Mouse (Mus musculus) adrenal gland (tissue): ENCODE measurements at regions not wholly inside any gene's neighbourhood (a gene's known extent, or its start where the extent isn't known, plus 50 kb on each side); places are given as distances from the start of the nearest gene placed in this dataset.

ENCODE experiments used
- intact Hi-C: fragments of 180-260 bp; cut with DNase I; formaldehyde crosslinking; loops from one replicate; pipeline ENCODE4 v1.15.1; 2025

DNA sequence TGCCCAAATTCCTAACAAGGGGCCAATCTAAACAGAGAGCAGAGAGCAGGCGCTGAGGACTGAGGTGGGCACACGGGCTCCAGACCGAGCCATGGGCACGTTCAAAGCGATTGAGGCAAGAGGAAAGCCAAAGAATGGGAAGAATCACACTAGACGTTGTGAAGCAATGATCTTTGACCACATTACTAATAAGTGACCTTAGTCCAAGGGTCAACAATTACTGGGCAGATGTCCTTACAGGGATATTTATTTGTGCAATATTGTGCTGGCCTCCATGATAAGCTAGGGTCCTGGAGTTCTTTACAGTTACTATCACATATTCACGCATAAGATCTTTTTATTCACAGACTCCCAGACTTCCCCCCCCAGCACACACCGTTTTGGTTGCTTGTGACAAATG, 400.9 kb upstream of the Jarid2 start:
- intact Hi-C loops, result no loop called here

DNA sequence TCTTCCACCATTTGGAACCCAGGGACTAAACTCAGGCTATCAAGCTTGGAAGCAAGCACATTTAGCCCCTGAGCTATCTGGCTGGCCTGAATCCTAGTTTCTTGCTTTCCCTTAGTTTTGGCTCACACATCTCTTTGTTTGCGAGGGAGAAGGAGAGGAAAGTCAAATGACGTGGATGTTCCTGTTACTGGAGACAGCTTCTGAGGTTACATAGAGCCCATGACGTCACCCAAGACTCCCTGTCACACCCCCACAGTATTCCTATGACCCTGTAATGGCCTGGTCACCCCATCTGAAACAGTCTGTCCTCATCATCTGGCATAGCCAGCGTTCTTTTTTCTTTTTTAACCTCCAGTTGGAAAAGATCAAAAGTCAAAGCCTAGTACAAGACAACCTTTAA, 400.1 kb upstream of the Jarid2 start:
- intact Hi-C loops, result no loop called here

GRCm38 (mm10) chr13:44329701-44330100, 399.6 kb upstream of the Jarid2 start:
- intact Hi-C loops, result no loop called here

- intact Hi-C loops, result no loop called here
Observed at GRCm38 (mm10) chr13:44332716-44333240, 396.5 kb upstream of the Jarid2 start.

DNA sequence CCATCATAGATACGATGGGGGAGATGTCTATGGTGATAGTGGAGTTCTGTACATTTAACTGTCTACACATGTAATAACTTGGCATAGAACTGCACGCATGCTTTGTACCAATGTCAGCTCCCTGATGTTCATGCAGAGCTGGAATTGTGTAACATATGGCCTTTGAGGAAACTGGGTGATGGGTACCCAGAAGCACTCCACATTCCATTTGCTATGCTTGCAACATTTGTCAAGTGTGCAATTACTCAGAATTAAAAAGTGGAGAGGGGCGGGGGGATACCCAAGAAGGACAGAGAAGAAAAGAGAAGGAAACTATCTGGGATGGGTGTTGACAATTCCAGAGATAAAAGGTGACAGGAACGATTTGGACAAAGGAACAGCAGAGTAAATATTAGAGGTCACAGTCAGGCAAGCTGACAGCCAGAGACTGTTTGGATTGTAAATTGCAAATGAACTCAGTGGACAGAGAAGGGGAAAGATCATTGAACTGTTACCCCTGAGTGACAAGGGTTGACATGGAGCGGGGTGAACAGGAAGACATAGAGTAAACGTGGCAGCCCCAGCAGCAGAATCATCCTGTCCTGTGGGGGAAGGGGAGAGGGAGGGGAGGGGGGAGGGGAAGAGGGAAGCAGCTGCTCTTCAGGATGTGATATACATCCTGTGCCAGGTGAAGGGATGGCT, 390.1 kb upstream of the Jarid2 start:
- intact Hi-C loops, result no loop called here

DNA sequence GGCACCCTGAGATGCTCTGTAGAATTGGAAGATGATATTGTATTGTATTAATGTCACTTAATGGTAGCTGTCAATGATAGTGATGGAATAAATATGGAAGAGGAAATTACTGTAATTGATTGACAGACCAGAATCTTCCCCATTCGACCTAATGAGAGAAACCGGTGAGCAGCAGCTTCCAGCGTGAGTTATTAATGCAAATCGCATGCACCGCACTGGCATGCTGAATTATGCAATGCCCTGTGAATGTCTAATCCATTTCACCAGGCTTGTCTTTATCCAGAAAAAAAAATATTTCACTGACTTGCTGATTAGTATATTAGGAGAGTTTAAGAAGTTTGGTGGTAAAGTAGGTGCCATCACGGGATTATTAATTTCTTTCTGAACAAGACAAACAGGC, 384.2 kb upstream of the Jarid2 start:
- intact Hi-C loops, result no loop called here

DNA sequence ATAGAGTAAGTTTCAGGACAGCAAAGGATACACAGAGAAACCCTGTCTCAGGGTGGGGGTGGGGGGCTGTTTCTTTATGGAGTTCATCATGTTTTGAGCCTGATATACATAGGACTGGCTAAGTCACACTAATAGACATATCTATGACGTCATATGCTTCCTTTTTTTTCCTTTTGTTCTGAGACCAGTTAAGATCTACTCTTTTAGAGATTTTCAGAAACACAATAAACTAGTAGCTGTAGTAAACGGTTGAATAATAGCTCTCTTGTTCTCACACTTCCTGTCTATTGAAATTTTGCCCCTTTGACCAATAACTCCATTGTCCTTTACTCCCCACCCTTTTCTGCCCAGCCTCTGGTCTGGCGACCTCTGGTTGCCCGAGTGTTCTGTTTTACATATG, 382.6 kb upstream of the Jarid2 start:
- intact Hi-C loops, result no loop called here

GRCm38 (mm10) chr13:44347662-44348061, 381.6 kb upstream of the Jarid2 start:
- intact Hi-C loops, result no loop called here

DNA sequence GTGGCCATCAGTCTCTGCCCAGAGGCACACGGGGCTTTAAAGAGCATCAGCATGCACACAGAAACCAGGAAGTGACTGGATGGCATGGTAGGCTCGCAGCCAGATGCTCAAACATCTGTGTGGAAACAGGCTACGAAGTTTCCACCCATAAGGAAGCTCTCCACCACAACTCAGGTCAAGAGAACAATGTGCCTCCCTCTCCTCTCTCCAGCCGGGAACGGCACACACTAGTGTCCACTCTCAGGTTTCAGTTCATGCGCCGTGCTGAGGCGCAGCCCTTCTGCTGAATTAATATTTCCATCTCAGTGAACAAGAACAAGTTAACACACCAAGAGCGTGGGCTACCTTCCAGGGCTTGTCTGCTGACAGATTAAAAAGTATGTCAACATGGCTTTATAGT, 375.4 kb upstream of the Jarid2 start:
- intact Hi-C loops, result loop anchor here (10.0 kb wide), 1 partner anchor 61 kb away; no protein-coding TSS in a partner anchor

DNA sequence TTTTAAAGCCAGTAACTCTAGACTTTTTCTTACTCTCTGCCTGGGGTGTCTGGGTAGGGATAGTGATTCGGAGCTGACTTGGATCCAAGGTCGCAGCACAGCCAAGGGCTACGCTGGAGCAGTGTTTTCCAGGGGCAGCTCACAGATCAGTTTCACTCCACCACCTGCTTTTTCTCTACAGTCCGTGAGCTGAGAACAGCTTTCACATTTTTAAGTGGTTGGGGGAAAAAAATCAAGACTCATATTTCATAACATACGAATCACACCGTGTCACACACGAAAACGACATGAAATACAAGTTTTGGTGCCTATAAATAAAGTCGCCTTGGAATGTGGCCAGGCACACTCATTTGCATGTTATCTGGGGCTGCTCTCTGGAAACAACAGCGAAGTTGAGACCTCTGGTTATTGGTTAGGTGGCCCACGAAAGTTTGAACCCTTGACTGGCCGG, 373.5 kb upstream of the Jarid2 start:
- intact Hi-C loops, result loop anchor here (10.0 kb wide), 1 partner anchor 59 kb away; no protein-coding TSS in a partner anchor

GRCm38 (mm10) chr13:44356981-44357380, 372.3 kb upstream of the Jarid2 start:
- intact Hi-C loops, result loop anchor here (10.0 kb wide), 1 partner anchor 58 kb away; no protein-coding TSS in a partner anchor

DNA sequence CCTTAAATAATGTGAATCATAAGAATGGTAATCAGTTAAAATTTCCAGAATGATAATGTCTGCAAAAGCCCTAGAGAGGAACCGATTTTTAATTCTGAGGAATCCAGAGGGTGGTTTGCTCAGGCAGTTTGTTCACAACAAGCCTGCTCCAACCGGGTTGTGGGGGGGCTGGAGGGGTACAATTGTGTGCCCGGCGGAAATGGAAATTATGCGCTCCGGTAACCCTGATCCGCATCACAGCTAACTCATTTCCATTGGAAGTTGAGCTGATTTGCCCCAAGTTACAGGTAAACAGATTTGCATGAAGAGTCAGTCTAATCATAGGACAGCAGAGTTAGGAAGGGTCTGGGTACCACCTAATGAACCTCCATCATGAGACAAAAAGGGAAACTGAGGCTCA, 369.9 kb upstream of the Jarid2 start:
- intact Hi-C loops, result loop anchor here (10.0 kb wide), 1 partner anchor 55 kb away; no protein-coding TSS in a partner anchor

- intact Hi-C loops, result no loop called here
Observed at GRCm38 (mm10) chr13:44360016-44360415, 369.3 kb upstream of the Jarid2 start.

DNA sequence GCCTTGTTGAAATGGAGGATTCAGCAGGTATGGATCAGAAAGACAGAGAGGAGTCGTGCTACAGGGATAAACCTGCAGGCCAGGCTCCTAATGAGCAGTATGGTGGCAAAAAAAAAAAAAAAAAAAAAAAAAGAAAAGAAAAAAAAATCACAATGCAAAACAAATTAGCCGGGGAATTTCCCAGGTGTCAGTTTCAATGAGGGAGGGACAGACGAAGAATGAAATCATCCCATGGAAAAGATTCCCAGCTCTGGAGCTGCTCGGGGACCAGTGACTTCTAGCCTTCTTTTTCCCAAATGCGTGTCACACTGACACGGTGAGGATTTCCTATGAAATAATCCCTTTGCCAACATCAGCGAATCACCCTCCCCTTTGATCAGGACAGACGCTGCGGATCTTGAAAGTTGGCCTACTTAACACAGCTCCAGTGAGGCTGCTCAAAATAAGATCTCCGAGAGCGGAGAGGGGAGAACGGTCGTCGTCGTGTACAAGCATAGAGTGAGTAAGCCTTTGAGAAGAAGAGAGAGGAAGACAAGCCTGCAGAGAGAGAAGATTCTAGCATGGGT, 368.5 kb upstream of the Jarid2 start:
- intact Hi-C loops, result no loop called here

DNA sequence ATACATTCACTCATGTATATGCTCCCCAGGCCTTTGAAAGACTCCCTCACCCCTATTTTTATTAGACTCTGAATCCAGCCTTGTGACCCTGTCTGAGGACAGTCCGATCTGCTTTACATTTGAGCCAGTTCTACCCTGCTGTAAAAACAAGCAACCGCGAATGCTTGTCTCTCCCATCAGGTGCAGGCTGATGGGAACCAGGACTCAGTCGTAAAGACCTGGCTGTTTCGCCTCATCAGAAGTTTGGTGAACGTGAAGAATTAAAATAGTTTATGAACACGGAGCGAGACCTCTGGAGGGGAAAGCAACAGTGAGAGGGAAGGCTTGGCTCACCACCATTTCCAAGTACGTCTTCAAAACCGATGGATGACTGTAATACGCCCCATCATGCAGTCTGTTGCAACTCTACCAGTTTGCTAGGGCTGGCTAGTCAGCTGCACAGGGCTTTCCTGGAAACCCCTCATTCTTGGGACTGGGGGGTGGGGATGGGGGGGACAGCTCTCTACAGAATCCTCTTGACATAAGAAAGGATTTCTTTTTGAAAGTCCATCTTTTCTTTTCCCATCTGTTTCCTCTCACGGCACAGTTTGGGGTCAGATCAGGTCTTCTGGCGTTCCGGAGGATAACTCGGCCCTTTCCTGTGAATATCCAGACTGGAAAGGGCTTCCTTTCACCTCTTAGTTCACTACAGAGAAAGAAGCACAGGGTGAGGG, 366.8 kb upstream of the Jarid2 start:
- intact Hi-C loops, result no loop called here

- intact Hi-C loops, result no loop called here
Observed at GRCm38 (mm10) chr13:44363016-44363415, 366.3 kb upstream of the Jarid2 start.

DNA sequence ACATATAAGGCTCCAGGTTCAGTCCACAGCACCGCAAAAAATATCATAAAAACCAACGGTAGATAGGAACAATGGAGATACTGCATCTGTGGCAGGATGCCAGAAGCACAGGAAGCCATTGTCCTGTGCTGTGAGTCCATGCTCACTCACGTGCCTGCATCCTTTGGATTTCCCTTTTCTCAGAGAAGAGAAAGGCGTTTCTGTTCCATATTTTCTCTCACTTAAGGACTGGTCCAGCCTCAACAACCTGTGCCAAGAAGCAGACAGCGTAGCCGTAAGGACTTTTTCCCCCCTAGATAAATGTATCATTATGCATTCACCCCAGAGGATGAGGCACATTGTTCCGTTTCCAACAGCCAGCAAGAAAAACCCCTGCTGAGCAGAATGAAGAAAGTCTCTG, 360.0 kb upstream of the Jarid2 start:
- intact Hi-C loops, result no loop called here

- intact Hi-C loops, result no loop called here
Observed at GRCm38 (mm10) chr13:44372361-44372877, 356.9 kb upstream of the Jarid2 start.

DNA sequence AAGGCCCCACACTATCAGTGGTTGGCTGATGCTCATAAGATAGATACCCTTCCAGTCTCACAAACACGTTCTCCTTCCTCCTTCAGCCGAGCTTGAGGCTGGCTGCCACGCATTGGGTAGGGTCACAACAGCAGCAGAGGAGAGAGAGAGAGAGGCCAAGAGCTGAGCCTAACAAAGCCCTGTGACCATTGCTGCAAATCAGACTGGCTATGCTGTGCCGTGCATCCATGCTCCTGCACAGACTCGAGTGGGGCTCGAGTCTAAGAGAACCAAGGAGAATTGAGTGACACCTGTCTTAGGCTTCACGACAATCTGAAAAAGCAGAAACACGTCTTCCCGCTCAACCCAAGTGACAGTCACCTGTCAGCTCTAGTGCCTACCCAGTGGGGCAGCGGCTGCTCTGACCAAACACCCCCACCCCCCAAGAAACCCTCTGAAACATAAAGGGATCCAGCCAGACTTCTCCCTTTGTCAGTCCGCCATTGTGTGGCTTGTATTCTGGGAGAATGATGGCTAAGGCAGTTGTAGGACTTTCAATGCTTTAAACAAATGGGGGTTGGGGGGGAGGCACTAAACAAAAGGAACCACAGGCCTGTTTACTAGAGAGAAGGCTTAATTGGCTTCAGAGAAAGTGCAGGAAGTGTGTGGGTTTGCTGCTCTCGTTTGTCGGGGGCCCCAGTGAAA, 353.7 kb upstream of the Jarid2 start:
- intact Hi-C loops, result no loop called here

GRCm38 (mm10) chr13:44376160-44376488, 353.1 kb upstream of the Jarid2 start:
- intact Hi-C loops, result no loop called here

DNA sequence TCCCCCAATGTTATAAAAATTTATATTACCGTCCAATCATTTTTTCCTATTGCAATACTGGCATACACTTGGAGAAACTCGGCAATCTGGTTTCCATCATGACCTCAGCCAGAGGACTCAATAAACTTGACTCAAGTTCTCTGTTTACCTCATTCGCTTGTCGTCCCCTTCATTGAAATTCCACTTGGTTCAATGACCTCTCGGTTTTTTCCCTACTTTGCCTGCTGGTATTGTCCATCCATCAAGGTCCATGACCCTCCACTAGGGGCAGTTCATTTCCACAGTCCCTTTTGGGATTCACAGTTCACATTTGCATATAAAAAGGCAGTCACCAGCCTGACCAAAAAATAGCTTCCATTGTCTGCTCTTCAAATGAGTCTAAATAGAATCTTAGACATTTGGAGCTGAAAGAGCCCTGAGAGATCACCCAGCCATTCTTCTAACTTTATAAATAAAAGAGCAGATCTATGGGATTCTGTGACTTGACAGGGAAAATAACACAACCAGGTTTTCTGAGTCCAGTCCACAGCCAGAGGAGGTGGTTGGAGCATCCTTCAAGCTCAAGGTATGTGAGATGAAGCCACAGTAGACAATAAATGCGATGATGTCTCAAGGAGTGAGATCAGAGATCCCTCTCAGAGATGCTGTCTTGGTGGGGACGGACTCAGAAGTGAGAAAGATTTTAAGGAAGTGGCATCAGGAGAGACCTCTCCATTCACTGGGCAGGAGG, 347.4 kb upstream of the Jarid2 start:
- intact Hi-C loops, result no loop called here
